Mouse (Mus musculus) neutrophil, adult 5-6 weeks (primary cell): ENCODE results near the gene Fermt3. TPM values are rescaled to one million over a fixed set of nuclear protein-coding genes. Genes with fewer than 3 reads are reported as not detected.
A peak's percentile ranks its signal among the peaks of the same experiment; 100 is the strongest.

Experiments used
- ATAC-seq: fragments of 151-379, 151-347 bp; 2 replicates; pipeline ENCODE4 v1.8.0; 2017; ENCODE audit warnings: mild to moderate bottlenecking, moderate TSS enrichment; ENCODE audit not compliant: insufficient number of reproducible peaks, poor library complexity, low FRiP score, severe bottlenecking; ENCODE audit errors: extremely low read depth
- total RNA-seq: library from RNA; stranded (forward); fragments of 200-1000 nt; gene quantifications from 2 replicates; pipeline ENCODE4 v1.2.3, GENCODE M21; 2017

Fermt3 gene
- total RNA-seq, 1 experiment from 2014 or later = 211 TPM

DNA sequence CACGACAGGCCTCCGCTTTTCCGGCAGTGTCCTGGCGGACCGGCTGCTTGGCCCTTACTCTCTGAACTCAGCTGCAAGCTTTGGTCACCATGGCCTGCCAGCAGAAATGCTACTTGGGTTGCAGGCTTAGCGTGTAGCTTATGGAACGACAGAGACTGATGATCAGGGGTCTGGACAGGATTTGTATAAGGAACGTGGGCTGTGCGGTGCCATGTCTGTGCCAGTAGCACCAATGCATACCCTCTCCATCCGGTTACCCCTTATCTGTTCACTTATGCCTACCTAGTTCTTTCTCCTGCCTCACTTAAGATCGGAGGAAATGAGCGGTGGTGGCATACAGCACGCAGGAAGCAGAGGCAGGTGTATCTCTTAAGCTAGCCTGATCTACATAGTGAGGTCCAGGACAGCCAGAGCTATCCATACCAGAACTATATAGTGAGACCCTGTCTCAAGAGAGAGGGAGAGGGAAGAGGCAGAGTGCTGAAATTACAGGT lies 21.4 kb upstream of the Fermt3 start:
- no peak for ATAC-seq

DNA sequence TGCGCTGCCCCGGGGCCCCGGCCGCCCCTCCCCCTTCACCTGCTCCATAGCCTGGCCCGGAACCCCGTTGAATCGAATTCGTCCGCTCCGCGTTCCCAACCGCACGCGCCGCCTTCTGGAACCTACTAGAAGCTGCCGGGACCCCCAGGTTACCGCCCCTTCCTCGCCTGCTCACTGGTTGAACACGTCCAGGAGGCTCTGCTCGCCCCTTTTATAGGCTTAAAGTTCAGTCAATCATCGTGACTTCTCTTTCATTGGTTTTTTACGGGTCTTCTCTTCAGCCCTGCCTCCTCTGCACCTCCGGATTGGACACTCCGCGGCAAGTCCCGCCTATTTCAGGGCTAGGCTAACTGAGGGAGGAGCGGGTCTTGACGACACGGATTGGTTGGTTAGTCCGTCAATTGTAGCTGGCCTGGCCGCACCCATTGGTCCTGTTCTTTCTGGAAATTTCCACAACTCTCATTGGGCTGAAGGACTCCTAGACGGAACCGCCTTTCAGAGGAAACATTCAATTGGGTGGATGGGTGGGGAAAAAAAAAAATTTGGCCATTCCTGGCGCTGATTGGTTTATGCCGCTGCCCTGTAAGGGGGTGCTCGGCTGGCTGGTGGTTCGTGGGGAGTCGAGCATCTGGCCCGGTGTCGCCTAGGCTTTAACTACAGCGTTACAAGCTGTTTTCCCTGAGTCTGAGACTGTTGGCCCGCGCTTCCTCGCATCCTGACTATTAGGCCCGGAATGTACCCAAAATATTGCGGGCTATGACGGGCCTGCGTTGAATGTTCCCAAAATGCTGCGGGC lies 20.8 kb upstream of the Fermt3 start, which contains the start of gene Stip1:
Gene Stip1 (minus strand): TSS at position 127 of the 796 bp plus-strand sequence.
- ATAC-seq = peak; percentile 92

DNA sequence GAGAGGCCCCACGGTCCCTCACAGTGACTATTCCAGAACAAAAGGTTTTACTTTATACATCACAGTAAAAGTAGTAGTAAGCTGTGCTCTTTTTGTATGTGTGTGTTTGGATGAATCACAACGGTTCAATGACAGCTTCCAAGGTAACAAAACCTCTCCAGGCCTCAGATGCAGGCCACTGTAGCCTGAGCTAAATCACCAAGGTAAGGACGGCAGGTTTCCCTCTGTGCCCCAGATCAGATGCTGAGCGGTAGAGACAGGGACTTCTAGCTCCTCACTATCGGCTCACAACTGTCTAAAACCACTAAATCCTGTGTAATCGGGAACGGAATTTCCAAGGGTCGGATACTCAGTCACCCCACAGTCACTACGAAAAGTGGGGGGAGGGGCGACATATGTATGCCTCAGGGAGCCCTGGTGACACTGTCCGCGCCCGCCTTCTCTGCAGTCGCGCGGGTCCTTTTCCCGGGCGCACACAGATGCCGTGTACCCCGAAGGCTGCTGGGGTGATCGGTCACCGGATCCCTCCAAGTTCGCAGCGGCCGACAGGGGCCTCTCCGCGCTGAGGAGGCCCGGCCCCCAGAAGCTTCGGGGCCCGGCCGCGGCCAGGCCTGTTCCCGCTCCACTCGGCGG lies 19.9 kb upstream of the Fermt3 start:
- ATAC-seq = no peak

DNA sequence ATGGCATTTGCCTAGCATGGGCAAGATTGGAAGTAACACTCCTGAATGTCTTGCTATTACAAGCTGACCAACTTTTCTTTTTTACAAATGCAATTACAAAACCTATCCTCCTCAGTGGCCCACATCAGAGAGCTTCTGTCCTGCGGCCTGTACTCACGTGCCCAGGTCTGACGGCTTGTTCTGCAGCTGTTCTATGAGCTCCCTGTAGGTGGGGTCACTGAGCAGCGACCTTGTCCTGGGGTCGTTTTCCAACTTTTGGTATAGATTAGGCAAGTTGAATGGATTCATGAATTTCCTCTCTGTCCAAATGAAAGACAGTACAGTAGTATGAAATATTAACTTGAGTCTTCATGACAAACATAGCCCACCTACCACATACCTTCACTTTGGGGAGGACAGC lies 14.7 kb upstream of the Fermt3 start:
- no peak for ATAC-seq

DNA sequence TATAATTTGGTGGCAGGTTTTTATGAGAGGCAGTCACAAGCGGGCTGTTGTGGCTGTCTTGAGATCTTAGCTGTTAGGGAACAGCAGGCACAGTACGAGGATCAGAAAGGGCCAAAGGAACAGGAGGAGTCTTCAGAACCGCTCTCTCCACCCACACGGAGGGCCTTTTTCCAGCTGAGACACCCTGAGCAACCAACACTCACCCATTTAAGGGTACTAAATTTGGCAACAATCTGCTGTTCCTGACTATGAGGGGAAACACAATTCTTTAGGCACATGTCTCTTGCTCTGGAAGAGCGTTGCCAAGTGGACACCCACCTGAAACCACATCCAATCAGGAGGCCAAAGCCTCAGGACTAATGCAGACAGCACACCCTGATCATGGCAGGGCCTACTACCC lies 10.3 kb upstream of the Fermt3 start:
- no peak for ATAC-seq

DNA sequence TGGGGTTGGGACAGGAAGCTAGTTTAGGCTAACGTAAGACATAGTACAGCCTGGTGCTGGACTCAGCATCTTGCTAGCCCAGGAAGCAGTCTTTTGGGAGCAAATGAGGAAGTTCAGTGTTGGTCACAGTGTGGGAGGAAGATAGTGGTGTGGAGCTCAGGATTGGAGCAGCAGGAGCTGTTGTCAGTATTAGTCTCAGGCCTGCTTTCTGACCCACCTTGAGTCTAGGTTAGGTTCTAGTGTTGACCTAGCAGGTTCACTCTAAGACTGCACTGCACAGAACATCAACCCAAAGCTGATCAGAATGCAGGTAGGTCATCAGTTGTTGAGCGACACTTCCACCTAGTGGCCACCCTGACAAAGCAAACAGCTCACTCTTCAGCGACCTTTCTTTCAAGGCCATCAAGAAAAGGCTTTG lies 964 bp upstream of the Fermt3 start:
- peak; percentile 60 for ATAC-seq

DNA sequence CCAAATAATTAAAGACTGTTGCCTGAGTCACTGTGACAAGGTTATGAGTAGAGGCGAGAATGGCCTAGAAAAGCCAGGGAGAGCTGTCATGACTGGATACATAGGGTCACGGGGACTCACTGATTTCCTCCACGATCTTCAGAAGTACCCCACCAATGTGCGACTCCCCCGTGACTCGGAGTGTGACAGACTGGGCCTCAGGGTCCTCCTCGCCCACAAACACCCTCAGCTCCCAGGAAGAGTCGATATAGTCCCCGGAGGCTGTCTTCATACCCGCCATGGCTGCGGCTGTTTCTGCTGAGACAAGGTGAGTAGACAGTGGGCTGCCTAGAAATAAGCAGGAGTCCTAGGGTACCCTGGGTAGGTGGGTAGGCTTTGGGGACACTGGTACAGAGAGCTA lies 723 bp downstream of the Fermt3 start:
- ATAC-seq = no peak; the same call in 1 of the 2 replicates

DNA sequence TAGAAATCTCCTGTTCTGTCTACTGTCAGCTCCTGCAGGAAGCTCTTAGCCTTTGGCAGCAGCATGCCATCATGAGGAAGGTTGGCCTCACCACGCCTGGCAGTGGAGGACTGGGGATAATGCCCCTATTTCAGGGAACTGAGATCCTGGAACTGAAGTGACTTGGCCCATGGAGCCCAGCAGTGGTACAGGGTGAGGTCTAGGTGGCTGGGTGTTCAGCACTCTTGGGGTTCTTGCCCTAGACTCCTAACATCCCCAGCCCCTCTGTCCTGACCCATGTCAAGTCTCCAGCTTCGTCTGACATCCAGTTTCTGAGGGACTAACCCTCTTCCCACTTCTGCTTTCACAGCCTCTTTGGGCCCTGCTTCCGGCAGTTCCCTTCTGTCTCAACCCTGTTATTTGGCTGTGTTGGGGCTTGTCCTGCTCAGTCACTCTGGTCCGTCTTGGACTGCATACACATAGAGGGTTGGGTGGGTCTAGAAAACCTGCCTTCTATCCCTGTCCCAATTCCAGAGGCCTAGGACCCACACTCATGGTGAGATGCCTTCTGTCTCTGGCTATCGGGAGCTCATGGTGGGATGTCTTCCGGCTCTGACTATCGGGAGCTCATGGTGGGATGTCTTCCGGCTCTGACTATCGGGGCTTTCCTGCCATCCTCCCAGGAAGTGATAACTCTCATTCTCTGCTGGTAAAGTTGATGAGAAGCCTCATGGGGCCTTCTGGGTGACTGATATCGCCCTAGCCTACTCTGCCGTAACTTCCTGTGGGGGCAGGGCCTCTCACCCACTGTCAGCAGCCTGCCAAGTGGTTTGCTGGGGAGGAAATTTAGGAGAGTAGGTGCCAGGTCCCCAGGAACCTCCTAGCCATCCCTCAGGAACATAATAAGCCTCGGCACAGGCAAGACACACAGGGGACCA lies 1.5 kb downstream of the Fermt3 start:
- ATAC-seq = peak; percentile 51

DNA sequence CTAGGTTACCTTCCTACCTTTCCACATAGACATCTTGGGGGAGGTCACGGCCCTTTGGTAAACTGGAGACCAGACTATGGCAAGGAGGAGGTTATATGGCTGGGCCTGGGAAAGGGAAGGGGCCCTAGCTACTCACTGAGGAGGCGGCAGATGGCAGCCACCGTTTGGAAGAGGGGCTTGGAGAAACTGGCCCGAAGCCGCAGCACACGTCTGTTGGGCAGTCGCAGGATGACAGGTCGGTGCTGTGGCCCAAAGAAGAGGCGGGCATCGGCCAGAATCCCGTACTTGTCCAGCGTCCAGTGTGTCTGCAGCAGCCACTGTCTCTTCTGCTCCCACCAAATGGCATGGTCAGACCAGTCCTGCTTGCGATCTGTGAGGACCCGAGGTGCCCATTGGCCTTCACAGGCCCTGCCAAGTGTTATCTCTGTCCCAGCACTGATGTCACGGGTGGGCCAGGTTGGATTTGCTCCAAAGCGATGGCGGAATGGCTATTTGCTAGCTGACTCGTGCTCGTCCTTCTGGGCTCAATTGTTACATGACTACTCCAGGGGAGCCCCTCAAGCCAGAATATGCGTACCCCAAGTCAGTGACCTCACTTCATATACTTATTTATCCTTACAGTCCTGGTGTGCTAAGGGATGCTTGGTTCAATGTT lies 4.7 kb downstream of the Fermt3 start:
- ATAC-seq = no peak

DNA sequence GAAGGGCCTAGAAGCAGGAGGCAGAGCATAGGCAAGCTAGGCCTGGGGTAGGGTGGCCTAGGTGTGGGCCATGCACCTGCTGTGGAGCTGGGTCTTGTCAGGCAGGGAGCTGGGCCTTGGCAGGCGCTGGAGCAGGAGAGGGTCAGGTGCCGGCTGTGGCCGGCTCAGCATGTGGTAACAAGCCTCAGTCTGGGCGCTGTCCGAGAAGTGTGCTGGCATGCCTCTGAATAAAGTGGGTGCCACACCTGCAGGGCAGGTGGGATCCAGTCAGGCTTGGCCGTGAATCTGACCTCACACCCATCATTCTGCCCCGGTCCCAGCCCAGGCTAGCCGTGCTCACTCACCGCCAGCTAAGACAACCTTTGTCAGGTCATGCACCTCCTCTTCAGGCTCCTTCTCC lies 5.3 kb downstream of the Fermt3 start:
- ATAC-seq = no peak

DNA sequence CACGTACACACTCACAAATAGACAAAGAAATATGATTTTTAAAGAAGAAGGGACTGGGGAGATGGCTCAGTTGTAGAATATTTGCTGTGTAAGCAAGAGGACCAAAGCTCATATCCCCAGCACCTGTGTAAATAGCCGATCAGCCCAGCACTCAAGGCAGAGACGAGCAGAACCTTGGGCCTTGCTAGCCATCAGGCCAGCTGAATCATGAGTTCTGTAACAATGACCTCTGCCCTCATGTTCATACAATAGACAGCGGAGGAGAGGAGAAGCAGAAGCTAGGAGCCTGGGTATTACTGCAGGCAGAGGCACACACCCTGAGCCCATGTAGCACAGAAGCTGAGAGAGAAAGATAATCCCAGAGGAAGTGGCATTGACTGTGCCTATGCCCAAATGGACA lies 6.8 kb downstream of the Fermt3 start:
- no peak for ATAC-seq

DNA sequence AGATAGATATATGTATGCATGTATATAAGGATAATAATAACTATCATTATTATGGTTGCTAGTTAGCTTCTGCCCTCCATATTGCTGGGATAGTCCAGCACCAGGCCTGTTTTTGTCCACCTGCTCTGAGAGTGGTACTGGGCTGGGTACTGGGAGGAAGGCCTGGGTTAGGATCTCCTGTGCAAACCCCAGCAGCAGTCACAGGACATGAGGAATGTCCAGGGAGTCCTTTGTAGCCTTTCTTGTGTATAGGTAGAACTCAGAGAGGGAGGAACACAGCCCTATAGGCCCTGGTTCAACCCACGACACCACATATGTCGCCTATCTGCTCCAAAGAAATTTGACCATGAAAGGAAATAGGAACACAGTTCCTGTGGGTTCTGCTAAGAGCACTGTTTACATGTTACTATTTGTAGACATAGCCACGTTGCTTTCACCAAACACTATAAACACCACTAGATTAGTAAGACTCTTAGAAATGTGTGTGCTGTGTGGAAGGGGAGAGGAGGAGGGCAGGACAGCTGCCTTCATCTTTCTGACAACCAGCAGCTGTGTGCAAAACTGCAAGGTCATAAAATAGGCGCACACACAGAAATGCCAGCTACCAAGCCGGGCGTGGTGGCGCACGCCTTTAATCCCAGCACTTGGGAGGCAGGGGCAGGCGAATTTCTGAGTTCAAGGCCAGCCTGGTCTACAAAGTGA lies 12.2 kb downstream of the Fermt3 start:
- ATAC-seq = no peak

DNA sequence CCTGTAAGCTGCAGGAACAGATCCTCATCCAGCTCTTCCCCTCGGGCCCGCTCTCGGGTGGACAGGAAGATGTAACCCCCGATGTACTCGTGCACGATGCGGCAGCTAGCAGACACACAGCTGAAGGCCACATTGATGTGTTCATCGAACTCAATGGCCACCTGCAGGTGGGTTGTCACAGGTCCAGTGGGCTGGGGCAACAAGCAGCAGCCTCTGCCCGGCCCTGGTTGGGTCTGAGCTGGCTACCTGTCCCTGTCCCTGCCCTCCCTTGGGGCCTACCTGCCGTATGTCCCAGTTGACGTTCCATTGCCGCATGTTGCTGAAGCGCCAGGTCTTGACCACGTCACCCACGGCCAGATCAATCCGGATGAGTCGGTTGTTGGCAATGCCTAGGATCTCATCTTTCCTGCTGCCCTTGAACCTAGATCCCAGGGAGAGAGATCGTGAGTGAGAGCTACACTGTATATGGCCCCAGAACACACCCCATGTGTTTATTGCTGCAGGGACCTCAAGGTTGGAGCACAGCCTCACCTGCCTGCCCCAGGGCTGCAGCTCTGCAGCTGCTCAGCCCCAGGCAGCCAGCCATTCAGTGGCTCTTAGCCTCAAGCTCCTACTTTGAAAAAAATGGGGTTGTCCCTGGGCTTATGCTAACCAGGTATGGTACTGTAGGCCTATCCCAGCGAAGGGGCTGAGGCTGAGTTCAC lies 19.8 kb downstream of the Fermt3 start:
- no peak for ATAC-seq

DNA sequence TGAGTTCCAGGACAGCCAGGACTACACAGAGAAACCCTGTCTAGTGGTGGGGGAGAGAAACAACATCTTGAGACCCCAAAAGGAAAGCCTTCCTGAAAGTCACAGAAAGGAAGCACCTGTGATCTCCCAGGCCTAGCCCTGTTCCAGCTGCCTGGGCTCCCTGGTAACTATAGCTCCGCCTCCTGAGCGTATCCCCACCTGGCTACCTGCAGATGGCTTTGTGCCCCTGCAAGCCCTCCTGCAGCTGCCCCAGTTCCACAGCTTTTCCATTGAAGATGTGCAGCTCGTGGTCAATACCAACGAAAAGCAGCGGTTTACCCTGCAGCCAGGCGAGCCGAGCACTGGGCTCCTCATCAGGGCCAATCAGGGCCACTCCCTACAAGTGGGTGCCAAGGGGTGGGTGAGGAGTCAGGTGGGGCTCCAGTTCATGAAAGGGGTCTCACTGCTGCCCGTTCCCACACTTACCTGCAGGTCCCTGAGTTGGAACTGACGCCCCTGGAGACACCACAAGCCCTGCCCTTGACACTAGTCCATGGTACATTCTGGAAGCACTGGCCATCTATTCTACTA lies 21.5 kb downstream of the Fermt3 start:
- no peak for ATAC-seq

DNA sequence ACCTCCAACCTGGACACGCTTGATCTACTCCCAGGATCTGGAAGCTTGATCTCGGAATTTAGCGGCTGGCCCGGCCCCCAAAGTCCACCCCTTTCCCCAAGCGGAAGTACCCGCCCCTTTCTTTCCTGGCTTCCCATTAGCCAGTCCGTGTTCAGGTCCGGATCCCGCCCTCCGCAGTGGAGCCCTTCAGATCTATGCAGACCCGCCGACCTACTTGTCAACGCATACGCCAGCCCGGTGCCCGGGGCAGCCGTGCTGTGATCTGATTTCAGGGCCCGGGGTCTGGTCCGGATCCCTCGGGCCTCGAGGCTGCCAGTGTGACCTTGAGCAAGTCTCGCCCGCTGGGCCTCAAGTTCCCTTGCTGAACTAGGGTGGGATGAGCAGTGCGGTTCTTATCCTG lies 23.3 kb downstream of the Fermt3 start, which contains the start of the genes Nudt22 and Trpt1:
Gene Nudt22 (minus strand): TSS at position 112 of the 400 bp plus-strand sequence.
Gene Trpt1 (plus strand): TSS at position 126 of the 400 bp plus-strand sequence.
- ATAC-seq = peak; percentile 31; the same call in 1 of the 2 replicates

DNA sequence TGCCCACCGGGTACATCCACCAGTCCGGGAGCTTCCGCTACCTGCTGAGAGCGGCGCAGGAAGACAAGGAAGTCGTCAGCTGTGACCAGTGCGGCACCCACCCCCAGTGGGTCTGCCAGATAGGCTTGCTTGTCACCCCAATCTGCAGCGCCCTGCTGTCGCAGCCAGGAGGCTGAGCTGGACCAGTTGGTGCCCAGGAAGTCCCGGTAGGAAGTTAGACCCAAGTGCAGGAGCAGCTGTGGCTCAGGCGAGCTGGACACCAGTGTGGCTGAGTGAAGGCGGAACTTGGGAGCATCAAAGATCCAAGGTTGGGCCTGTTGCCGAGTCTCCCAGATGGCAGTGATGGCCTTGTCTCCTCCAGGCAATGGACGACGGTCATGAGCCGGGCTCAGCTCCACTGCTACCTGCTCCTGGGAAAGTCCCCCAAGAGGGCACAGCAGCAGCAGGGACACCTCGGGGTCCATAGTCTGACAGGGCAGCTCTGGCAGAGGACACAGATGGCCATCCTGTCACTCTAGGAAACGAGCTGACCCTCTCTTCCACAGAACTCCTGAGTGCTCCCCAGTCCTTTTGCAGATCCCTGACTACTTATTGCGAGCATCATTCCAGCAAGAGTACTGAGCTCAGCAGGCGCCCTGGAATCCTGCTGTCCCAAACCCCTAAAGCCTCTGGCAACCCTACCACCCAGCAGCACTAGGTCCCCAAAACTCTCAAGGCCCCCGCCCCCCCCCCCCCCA lies 23.8 kb downstream of the Fermt3 start:
- no peak for ATAC-seq

DNA sequence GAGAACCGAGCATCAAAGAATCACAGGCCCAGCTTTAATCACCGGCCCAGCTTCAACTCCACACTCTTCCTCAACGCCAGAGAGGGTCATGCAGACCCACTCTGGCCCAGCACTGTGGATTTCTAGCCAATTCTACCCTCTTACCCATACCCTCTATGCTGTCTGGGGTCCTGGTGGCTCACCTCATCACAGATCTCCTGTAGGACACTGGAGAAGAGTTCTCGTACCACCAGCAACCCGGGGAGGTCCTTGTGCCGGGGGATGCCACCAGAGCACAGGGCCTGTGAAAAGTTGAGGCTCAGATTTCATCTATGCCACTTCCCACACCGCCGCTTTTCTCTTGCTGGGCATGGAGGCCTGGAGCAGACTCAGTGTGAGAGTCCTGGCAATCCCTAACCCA lies 24.8 kb downstream of the Fermt3 start:
- ATAC-seq = no peak
